Mouse (Mus musculus): ENCODE data around the gene Olfr1242. TPM values are rescaled to one million over a fixed set of nuclear protein-coding genes. Genes with fewer than 3 reads are reported as not detected.

Gene Olfr1242
- not detected in 2 replicates for polyA plus RNA-seq (2016; fragmentation: Nextera tagmentation; extraction: Ambion mirVana)

- Histone ChIP-seq H3K9me3 (replicated peaks) (no peaks in the 10 kb centered on the region), H3K27me3 (ENCODE audit: low read depth, poor library complexity, severe bottlenecking) (no peaks in the 10 kb centered on the region), H3K36me3 (no peaks in the 10 kb centered on the region), H3K27ac (no peak within 1 kb of the TSS), H3K4me3 (no peak within 1 kb of the TSS), H3K4me1 (no peaks in the 10 kb centered on the region)
- no peak for DNase-seq (ENCODE audit: low spot score)
- WGBS = 79% methylated on average over 1 of the region's 1 CpGs
Measured at GRCm38 (mm10) chr2:89498235-89498634, at the start of gene Olfr1242. Gene Olfr1242, minus strand, starts transcription at chr2:89498335.

GRCm38 (mm10) chr2:89544516-89544915, 46.4 kb upstream of the Olfr1242 start:
- H3K27me3 ChIP-seq (ENCODE audit: low read depth, poor library complexity, severe bottlenecking) = no peaks in the 10 kb centered on the region
- no peaks in the 10 kb centered on the region for H3K36me3 ChIP-seq
- H3K9me3 ChIP-seq (replicated peaks) = no peaks in the 10 kb centered on the region
- no peak overlapping the region for H3K27ac ChIP-seq
- no peaks in the 10 kb centered on the region for H3K4me1 ChIP-seq
- H3K4me3 ChIP-seq = no peak overlapping the region
- DNase-seq (ENCODE audit: low spot score) = no peak
- WGBS = 70% methylated on average over 2 of the region's 2 CpGs

GRCm38 (mm10) chr2:89539923-89540322, 41.8 kb upstream of the Olfr1242 start:
- Histone ChIP-seq H3K9me3 (replicated peaks) (no peaks in the 10 kb centered on the region), H3K4me3 (no peak overlapping the region), H3K36me3 (no peaks in the 10 kb centered on the region), H3K27ac (no peak overlapping the region), H3K27me3 (ENCODE audit: low read depth, poor library complexity, severe bottlenecking) (no peaks in the 10 kb centered on the region), H3K4me1 (no peaks in the 10 kb centered on the region)
- 79% methylated on average over 1 of the region's 1 CpGs for WGBS
- no peak for DNase-seq (ENCODE audit: low spot score)

- Histone ChIP-seq H3K4me3 (no peak within 1 kb of the TSS), H3K27me3 (ENCODE audit: low read depth, poor library complexity, severe bottlenecking) (no peaks in the 10 kb centered on the region), H3K9me3 (replicated peaks) (no peaks in the 10 kb centered on the region), H3K27ac (no peak within 1 kb of the TSS), H3K4me1 (no peaks in the 10 kb centered on the region), H3K36me3 (no peaks in the 10 kb centered on the region)
- WGBS = 93% methylated on average over 1 of the region's 1 CpGs
- DNase-seq (ENCODE audit: low spot score) = no peak
Measured at GRCm38 (mm10) chr2:89531387-89531786, 33.3 kb upstream of the Olfr1242 start, which contains the start of gene Olfr1243. Gene Olfr1243, minus strand, starts transcription at chr2:89531487.

GRCm38 (mm10) chr2:89487026-89487425, 11.1 kb downstream of the Olfr1242 start, which contains the start of gene Olfr1241:
Gene Olfr1241, minus strand, starts transcription at chr2:89487126.
- H3K9me3 ChIP-seq (replicated peaks) = no peaks in the 10 kb centered on the region
- no peak for DNase-seq (ENCODE audit: low spot score)
- H3K36me3 ChIP-seq = no peaks in the 10 kb centered on the region
- no peak within 1 kb of the TSS for H3K4me3 ChIP-seq
- H3K27ac ChIP-seq = no peak within 1 kb of the TSS
- no peaks in the 10 kb centered on the region for H3K4me1 ChIP-seq
- no peaks in the 10 kb centered on the region for H3K27me3 ChIP-seq (ENCODE audit: low read depth, poor library complexity, severe bottlenecking)

- Histone ChIP-seq H3K27ac (no peak within 1 kb of the TSS), H3K4me3 (no peak within 1 kb of the TSS), H3K9me3 (replicated peaks) (no peaks in the 10 kb centered on the region), H3K27me3 (ENCODE audit: low read depth, poor library complexity, severe bottlenecking) (no peaks in the 10 kb centered on the region), H3K4me1 (no peaks in the 10 kb centered on the region), H3K36me3 (no peaks in the 10 kb centered on the region)
- no peak for DNase-seq (ENCODE audit: low spot score)
- WGBS = 89% methylated on average over 3 of the region's 3 CpGs
Measured at GRCm38 (mm10) chr2:89442900-89443299, 55.2 kb downstream of the Olfr1242 start, which contains the start of gene Olfr1240. Gene Olfr1240, minus strand, starts transcription at chr2:89443000.

Other genes starting within 250 kb of the Olfr1242 start
- not detected in 2 replicates for gene Olfr1228, start 244.3 kb downstream of the Olfr1242 start, polyA plus RNA-seq (2016; fragmentation: Nextera tagmentation; extraction: Ambion mirVana)
- not detected in 2 replicates for gene Olfr1229, start 210.3 kb downstream of the Olfr1242 start, polyA plus RNA-seq (2016; fragmentation: Nextera tagmentation; extraction: Ambion mirVana)
- not detected in 2 replicates for gene Olfr1230, start 201.1 kb downstream of the Olfr1242 start, polyA plus RNA-seq (2016; fragmentation: Nextera tagmentation; extraction: Ambion mirVana)
- not detected in 2 replicates for gene Olfr1231, start 191.3 kb downstream of the Olfr1242 start, polyA plus RNA-seq (2016; fragmentation: Nextera tagmentation; extraction: Ambion mirVana)
- gene Olfr1232, start 168.7 kb downstream of the Olfr1242 start, polyA plus RNA-seq (2016; fragmentation: Nextera tagmentation; extraction: Ambion mirVana) = not detected in 2 replicates
- gene Olfr1233, start 155.9 kb downstream of the Olfr1242 start, polyA plus RNA-seq (2016; fragmentation: Nextera tagmentation; extraction: Ambion mirVana) = not detected in 2 replicates
- gene Olfr1234, start 133.5 kb downstream of the Olfr1242 start, polyA plus RNA-seq (2016; fragmentation: Nextera tagmentation; extraction: Ambion mirVana) = not detected in 2 replicates
- not detected in 2 replicates for gene Olfr1238, start 88.7 kb downstream of the Olfr1242 start, polyA plus RNA-seq (2016; fragmentation: Nextera tagmentation; extraction: Ambion mirVana)
- gene Olfr1239, start 77.9 kb downstream of the Olfr1242 start, polyA plus RNA-seq (2016; fragmentation: Nextera tagmentation; extraction: Ambion mirVana) = not detected in 2 replicates
- gene Olfr1240, start 55.3 kb downstream of the Olfr1242 start, polyA plus RNA-seq (2016; fragmentation: Nextera tagmentation; extraction: Ambion mirVana) = not detected in 2 replicates
- gene Olfr1241, start 11.2 kb downstream of the Olfr1242 start, polyA plus RNA-seq (2016; fragmentation: Nextera tagmentation; extraction: Ambion mirVana) = not detected in 2 replicates
- gene Olfr1243, start 33.2 kb upstream of the Olfr1242 start, polyA plus RNA-seq (2016; fragmentation: Nextera tagmentation; extraction: Ambion mirVana) = not detected in 2 replicates
- gene Olfr1245, start 80.1 kb upstream of the Olfr1242 start, polyA plus RNA-seq (2016; fragmentation: Nextera tagmentation; extraction: Ambion mirVana) = not detected in 2 replicates
- not detected in 2 replicates for gene Olfr1246, start 94.8 kb upstream of the Olfr1242 start, polyA plus RNA-seq (2016; fragmentation: Nextera tagmentation; extraction: Ambion mirVana)
- not detected in 2 replicates for gene Olfr1247, start 115.8 kb upstream of the Olfr1242 start, polyA plus RNA-seq (2016; fragmentation: Nextera tagmentation; extraction: Ambion mirVana)
- not detected in 2 replicates for gene Olfr1248, start 119.9 kb upstream of the Olfr1242 start, polyA plus RNA-seq (2016; fragmentation: Nextera tagmentation; extraction: Ambion mirVana)
- gene Olfr1249, start 136.6 kb upstream of the Olfr1242 start, polyA plus RNA-seq (2016; fragmentation: Nextera tagmentation; extraction: Ambion mirVana) = not detected in 2 replicates
- not detected in 2 replicates for gene Olfr1250, start 163.1 kb upstream of the Olfr1242 start, polyA plus RNA-seq (2016; fragmentation: Nextera tagmentation; extraction: Ambion mirVana)
- not detected in 2 replicates for gene Olfr1251, start 173.6 kb upstream of the Olfr1242 start, polyA plus RNA-seq (2016; fragmentation: Nextera tagmentation; extraction: Ambion mirVana)
- not detected in 2 replicates for gene Olfr1252, start 226.7 kb upstream of the Olfr1242 start, polyA plus RNA-seq (2016; fragmentation: Nextera tagmentation; extraction: Ambion mirVana)

Measured in limb, embryonic 10.5 days (tissue).